Mouse (Mus musculus) retina, postnatal 7 days (tissue): ENCODE data around the gene Oxsr1.
"Not testable (repeated sequence)": the region's sequence is repeated elsewhere in the genome, so short reads cannot be mapped to it uniquely, and the experiment has no call there.

Source experiments
- DNase-seq: peaks from one replicate; pipeline ENCODE4 v3.0.0-alpha.2; 2012; ENCODE audit warnings: low read depth, low spot score

The Oxsr1 gene

GRCm38 (mm10) chr9:119274814-119275213 is 47.4 kb downstream of the Oxsr1 start:
- DNase-seq, result not testable (repeated sequence)

GRCm38 (mm10) chr9:119271496-119271895 is 50.7 kb downstream of the Oxsr1 start:
- no peak for DNase-seq

GRCm38 (mm10) chr9:119268588-119269145 is 53.6 kb downstream of the Oxsr1 start:
- DNase-seq, result no peak

GRCm38 (mm10) chr9:119268120-119268519 is 54.1 kb downstream of the Oxsr1 start:
- no peak for DNase-seq

DNA sequence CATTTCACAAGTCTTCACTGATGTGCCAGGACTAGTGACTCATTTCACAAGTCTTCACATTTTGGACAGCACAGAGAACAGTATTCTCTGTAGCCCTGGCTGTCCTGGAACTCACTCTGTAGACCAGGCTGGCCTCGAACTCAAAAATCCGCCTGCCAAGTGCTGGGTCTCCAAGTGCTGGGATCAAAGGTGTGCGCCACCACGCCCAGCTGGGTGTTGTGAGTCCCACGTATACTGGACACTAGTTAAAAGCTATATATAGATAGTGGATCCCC is 56.2 kb downstream of the Oxsr1 start:
- not testable (repeated sequence) for DNase-seq

DNA sequence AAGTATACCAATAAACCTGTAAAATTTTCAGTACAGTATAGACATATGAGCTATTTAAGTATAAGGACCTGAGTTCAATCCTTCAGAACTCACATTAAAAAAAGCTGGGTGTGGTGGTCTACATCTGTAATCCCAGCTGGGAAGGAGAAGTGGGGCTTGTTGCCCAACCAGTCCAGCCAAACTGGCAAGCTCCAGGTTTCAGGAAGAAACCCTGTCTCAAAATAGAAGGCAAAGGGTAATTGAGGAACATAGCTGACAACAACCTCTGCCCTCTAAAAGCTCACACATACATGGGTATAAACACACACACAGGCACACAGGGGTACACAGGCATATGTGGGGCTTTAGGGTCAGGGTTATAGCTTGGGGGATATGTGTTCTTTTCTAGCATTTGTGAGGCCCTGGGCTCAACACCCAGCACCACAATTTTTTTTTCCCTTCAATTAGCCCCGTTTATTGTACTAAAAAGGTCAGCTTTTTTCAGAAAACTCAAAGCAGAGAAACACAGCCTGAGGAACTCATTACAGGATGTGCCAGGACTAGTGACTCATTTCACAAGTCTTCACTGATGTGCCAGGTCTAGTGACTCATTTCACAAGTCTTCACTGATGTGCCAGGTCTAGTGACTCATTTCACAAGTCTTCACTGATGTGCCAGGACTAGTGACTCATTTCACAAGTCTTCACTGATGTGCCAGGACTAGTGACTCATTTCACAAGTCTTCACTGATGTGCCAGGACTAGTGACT is 56.7 kb downstream of the Oxsr1 start:
- not testable (repeated sequence) for DNase-seq

- DNase-seq, result no peak
Observed at GRCm38 (mm10) chr9:119263067-119263466, 59.2 kb downstream of the Oxsr1 start.

- no peak for DNase-seq
Observed at GRCm38 (mm10) chr9:119260825-119261224, 61.4 kb downstream of the Oxsr1 start.

GRCm38 (mm10) chr9:119258785-119259184 is 63.4 kb downstream of the Oxsr1 start:
- no peak for DNase-seq

DNA sequence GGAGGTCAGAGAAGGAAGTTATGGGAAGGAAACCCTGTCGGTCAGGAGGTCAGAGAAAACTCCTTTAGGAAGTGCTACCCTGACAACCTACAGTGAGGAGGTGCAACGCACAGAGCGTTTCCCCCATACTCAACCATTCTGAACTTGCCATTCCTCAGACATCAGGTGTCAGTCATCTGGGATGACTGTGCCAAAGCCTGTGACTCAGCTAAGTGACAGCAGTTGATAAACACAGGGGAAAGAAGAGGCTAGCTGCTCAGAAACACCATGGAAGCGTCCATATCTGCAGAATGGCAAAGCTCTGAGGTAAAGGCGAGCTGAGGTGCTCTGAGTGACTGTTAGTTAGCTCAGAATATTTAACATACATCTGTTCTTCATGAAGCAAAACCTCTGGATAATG is 64.1 kb downstream of the Oxsr1 start:
- no peak for DNase-seq

DNA sequence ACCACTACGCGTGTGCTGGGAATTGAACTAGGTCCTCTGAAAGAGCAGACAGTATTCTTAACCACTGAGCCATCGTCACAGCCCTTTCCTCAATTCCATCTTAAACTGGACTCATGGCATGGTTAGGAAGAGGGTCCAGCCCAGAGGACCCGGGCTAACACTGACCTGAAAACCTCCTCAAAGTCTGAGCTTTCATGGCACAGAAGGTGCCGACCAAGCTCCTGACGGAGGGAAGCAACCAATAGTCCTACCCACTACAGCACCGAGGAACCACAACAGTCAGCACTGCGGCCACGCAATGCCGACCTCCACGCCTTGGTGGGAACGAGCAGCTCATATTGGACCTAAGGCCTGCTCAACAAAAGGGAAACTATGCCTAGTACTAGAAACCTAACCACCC is 66.1 kb downstream of the Oxsr1 start:
- DNase-seq, result no peak

DNA sequence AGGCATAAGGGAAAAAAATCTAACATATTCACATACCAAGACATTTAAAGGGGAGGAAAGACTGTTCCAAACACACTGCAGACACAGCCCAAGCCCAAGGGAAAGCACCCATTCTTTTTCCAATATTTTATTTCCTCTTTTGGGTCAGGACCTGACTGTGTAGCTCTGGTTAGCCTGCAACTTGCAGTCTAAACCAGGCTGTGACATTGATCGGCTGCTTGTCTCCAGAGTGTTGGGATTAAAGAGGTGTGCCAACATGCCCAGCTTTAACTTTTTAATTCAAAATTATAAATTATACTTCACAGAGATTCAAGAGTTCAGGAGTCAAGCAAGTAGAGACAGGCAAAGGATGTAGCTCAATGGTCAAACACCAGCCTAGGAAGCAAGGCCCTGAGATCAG is 67.1 kb downstream of the Oxsr1 start:
- DNase-seq, result no peak

- DNase-seq, result no peak
Observed at GRCm38 (mm10) chr9:119254187-119254586, 68.0 kb downstream of the Oxsr1 start.

GRCm38 (mm10) chr9:119247996-119248395 is 74.2 kb downstream of the Oxsr1 start:
- DNase-seq, result no peak

DNA sequence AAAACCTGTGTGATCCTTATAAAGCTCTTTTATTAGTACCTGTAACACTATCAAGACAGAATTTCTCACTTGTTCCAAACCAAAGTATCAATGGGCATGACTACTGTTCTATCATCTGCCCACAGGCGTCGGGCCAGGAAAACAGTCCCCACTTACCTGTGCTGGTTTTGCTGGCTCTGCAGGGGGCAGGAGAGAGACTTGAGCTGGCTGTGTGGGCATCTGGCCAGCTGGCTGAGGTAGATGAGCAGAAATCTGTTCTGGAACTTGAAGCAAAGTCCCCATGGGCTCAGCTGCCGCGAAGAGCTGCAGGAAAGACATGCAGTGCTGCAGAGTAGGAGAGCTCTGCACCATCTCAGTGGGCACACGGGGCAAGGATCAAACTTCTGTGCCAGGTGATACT is 75.4 kb downstream of the Oxsr1 start:
- no peak for DNase-seq

GRCm38 (mm10) chr9:119243981-119244380 is 78.2 kb downstream of the Oxsr1 start:
- DNase-seq, result no peak

GRCm38 (mm10) chr9:119241169-119241865 is 80.9 kb downstream of the Oxsr1 start:
- no peak for DNase-seq

GRCm38 (mm10) chr9:119240286-119240997 is 81.8 kb downstream of the Oxsr1 start:
- no peak for DNase-seq

DNA sequence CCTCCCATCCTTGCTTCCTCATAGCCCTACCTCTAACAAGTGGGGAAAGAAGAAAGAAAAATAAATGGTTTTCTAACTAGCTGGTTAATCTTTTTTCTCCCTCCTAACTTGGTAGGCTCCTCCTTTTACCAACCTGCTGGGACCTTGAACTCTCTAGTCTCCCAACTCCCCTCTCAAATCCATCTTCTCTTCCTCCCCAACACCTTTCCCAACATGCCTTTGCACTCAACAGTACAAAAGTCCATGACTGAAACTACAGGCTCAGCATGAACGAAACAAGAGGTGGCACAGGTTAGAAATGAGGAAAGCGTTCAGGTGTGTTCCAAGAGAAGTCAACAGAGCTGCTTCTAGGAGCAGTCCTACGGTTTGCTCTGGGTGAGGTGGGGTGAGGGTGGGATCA is 83.0 kb downstream of the Oxsr1 start:
- no peak for DNase-seq

DNA sequence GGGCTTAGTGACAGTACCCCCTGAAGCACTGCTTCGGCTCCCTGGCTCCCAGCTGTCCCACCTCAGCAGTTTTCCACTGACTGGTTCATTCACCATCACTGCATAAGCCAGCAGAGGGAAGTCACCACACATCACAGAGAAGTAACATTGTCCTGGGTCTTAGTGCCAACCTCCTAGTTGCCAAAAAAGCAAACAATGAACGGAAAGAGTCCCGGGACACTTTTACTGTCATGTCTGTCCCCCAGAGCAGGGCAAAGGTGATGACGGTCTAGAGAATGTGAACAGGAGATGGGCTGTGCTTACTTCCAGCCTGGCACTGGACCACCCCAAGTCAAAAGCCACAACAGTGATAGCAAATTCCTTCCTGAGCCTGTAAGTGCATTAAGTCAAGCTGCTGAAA is 83.4 kb downstream of the Oxsr1 start:
- DNase-seq, result no peak

- DNase-seq, result no peak
Observed at GRCm38 (mm10) chr9:119231552-119231951, 90.7 kb downstream of the Oxsr1 start.

DNA sequence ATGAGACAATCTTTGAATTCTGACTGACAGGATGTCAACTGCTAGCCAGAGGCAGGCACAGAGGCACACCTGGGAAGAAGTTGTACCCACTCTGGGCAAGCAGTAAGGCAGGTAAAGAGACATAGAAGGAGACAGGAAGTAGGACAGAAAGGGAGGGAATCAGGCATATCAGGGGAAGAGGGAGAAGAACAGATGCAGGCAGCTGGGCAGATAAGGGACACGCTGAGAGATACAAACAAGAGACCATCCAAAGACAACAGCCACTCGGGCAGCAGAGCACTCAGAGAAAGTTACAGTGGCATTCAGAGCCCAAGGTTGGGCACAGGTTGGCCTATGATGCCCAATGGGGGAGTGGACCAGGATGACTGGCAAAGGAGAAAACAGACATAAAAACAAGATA is 91.4 kb downstream of the Oxsr1 start:
- DNase-seq, result no peak

GRCm38 (mm10) chr9:119220249-119220648 is 102.0 kb downstream of the Oxsr1 start:
- no peak for DNase-seq
